Mouse (Mus musculus) thymus, adult 18-20 months (tissue): Measurements from ENCODE around the gene Rps15.

Source experiments
- DNase-seq, 2 experiments: peaks; one replicate each; pipeline ENCODE4 v3.0.0; 2022; ENCODE audit warnings: mixed read lengths in 2 of 2

Rps15 gene

DNA sequence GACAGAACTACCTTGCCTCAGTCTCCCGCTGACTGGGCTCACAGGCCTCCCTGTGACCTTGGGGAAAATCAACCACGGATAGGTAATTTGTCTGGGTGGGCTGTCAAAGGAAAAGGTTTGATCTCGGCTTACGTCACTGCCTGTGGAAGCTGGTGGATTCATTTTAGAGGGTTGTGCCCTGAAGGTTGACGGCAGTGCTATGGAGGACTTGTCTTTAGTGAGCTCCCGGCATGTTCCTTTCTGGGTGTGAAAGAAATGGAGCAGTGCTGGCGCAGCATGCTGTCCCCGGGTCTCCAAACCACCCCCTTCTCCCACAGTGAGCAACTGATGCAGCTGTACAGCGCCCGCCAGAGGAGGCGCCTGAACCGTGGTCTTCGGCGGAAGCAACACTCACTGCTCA, 1.1 kb downstream of the Rps15 start:
- DNase-seq, result no peak

DNA sequence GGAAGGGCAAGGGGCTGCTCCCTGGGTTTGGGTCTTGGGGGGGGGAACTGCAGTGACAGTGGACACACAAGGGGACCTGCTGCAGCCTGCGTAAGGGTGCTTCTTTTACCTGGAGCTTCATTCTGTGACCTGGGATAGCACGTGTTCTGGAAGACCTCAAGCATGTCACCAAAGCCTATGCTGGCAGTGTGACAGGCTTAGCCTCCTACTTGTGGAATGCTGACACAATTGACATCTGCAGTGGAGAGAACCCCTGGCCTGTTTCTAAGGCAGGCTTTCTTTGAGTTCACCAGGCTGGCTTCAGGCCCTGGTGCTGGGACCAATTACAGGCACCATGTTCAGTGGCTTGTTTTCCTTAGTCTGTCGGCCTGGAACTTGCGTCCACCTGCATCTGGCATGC, 2.1 kb downstream of the Rps15 start:
- no peak for DNase-seq

DNA sequence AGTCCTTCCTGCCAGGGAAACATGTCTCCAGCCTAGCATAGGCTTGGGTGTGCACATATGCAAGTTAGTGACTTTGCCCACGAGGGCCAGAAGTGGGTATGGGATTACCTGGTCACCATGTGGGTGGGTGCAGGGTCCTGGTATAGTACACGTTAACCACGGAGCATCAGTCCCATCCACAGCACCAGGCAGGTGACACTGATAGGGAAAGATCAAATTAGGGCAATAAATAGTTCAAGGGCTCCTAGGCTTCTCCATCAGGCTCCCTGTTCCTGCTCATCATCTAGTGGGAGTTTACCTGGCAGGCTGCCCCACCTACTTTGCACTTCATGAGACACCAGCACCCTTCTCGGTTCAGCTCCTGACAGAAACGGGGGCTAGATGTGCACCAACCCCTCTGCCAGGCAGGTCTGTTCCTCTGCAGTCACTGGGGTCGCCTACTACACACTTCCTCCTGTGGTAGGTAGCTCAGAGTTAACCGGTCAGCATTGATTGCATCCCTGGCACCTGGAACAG, 2.6 kb downstream of the Rps15 start:
- no peak for DNase-seq

DNA sequence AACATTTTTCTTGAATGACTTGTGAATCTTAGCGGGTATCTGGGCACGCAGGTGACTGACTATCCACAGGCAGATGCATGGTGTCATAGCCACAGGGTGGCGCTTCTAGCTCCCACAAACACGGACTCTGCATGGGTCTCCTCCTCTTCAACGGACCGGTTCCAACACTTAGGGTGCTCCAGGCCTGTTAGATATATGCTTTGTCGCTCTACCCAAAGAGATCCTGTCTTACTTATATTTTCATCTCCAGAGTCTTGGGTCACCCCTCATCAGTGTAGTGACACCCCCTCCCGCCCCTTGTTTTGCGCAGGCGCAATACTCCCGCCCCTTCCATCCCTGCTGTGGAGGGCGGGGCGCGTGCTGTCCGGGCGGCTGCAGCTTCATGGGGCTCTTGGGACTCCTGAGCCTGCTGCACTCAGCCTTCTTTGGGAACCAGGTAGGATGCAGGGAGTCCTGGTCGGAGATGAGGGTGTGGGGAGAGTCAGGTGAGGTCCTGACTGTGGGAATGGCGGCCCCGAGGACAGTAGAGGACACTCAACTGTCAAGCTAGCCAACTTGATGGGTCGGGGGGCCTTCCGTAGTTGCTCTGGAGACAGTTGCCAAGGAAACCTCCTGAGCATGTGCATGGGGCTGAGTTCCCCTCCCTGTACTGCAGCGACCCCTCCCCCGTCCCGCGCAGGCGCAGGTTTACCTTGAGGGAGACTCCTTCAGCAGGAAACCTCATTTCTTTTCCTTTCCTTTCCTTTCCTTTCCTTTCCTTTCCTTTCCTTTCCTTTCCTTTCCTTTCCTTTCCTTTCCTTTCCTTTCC, 3.6 kb downstream of the Rps15 start, which contains the start of gene Apc2:
Gene Apc2, plus strand, starts transcription at position 360 of the 808 bp plus-strand sequence.
- peak; percentile 37 to 47 for DNase-seq

DNA sequence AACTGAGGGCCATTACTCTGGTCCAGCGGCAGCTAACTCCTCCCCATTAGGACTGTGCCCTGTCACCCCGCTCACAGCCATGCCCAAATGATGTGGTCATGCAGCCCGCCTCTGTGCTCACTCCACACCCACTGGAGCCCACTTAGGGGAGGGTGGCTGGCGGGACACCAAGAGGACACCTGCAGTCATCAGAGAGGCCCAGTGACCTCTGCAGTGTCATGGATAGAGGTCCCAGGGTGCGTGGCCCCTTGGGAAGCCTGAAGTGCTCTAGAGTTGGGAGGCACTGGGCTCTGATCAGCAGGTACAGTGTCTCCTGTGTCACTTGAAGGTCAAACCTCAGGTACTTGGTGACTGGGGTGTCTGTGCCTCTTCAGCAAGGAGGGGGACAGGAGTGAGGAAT, 4.6 kb downstream of the Rps15 start:
- no peak for DNase-seq

DNA sequence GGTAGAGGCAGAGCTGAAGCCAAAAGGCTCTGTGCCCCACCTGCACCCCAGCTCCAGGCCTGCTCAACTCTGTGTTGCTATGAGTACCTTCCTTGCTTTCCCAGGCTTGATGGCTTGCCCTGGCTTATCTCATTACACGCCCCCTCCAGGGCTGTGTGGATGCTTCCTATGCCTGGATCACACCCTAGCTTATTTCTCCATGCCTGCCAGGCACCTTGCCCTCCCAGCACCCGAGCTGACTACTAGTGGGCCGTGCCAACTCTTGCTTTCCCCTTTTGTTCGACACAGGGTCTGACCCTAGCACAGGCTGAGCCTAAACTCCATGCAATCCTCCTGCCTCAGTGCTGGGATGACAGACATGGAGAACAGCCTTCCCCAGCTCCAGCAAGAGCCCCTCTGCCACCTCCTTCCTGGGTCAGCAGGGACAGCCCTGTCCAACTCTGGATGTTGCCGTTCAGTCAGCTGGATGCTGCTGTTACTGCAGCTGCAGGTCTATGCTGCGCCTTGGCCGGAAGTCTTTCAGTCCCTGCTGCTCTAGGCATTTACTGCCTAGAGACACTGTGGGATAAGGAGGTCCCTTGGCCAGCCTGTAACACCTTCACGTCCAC, 5.4 kb downstream of the Rps15 start:
- DNase-seq, result no peak

DNA sequence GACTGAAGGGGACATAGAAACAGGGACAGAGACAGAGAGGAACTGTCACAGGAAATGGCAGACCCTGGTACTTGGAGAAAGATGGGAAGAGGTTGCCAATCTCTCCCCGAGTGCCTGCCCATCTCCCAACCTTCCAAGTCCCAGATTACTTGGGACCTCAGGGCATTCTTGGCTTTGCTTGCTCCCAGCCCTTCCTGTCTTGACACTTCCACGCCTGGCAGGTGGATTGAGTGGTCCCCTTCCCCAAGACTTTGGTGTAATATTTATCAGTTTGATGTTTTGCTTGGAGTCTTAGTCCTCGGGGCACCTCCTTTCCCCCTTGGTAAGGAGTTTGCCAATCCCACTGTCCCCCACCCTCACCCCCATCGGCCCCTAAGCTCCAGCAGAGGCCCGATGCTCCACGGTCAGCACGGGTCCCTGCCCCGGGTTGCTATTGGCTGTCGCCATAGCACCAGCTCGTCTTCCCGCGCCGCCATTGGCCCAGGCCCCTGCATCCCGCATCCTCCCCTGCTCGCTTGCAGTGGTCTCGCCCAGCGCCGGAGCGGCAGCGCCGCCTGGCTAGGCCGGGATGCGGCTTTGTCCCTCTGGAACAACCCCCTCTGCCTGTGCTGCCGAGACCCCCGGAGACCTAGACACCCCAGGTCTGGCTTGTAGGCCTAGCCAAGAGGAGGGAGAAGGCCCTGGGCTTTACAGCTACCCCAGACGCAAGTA, 6.5 kb downstream of the Rps15 start:
- DNase-seq, result no peak

DNA sequence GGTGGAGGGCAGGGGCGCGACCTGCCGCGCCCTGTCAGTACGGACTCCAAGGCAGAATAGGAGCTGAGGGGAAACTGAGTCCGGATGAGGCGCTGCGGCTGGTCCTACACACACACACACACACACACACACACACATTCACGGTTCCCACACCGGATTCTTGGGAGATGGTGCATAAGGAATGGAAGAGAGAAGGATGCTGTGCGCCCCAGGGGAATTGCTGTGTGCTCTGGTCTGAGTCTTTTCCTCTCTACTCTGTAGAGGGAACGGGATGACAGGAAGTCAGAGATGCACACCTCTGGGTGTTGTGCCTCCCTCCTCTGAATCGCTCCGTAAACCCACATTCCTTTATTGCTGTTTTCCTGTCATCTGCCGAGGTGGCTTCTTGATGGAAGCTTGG, 7.0 kb downstream of the Rps15 start:
- DNase-seq, result no peak

DNA sequence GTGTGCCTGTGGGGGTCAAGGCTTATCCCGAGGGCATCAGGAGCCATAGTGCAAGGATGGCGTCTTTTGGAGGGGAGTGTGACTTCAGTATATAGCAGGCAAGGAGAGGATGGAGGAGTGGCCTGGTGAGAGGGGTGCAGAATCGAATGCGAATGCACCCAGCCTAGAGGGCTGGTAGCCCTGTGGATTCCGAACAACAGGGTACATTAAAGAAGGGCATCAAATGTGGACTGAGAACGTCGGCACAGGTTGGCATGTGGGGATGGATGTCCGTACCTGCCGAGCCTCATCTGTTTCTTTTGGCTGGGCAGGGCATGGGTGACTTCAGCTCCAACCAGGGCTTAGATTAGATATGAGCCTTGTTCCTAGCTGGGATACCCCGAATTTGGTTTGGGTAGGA, 7.6 kb downstream of the Rps15 start:
- DNase-seq, result no peak

DNA sequence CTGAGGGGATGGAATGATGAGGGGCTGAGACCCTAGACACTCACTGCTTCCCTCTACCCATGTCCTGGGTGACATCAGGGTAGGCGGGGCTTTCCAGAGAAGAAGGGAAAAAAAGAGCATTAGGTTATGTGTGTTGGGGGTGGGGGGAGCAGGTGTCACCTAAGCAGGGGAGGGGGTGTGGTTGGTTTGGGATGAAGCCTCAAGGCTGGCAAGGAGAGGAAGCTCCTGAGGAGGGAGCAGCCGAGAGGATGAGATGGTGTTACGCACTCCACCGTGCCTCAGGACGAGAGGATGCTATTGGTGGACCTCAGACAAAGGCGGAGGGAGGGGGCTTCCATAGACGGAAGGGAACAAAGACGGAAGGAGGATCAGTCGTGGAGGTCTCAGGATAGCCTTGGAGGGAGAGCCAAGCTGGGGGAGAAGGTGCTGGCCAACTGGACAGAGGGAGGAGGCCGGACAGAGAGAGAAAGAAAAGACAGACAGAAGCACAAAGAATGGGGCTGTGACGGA, 8.5 kb downstream of the Rps15 start:
- DNase-seq, result no peak

DNA sequence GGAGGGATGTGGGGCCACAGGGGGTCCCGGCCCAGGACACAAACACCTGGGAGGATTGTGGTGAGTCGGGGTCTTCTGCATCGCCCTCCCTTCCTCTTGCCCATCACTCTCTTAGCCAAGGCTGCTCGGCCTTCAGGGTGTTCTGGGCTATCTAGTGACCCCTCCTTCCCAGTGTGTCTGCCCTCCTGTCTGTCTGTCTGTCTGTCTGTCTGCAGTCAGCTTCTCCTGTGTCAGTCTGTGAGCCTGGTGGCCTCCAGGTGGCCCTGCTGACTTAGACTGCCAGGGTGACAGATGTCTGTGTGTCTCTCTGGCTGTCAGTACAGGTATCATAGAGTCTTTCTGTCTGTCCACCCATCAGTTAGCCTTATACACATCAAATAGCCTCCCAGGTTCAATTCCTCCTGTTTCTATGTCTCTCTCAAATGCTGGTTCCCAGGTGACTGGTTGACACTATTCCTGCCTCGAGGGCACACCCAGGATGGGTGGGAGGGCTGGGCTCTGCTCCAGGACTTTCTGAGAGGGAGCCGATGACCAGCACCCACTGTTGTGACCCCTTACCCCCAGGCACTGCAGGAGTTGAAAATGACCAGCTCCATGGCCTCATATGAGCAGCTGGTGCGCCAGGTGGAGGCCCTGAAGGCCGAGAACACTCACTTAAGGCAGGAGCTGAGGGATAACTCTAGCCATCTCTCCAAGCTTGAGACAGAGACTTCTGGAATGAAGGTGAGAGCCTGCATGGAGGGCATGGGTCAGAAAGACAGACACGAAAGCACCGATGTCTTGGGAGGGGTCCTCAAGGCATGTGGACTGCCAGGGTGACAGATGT, 9.2 kb downstream of the Rps15 start:
- no peak for DNase-seq

DNA sequence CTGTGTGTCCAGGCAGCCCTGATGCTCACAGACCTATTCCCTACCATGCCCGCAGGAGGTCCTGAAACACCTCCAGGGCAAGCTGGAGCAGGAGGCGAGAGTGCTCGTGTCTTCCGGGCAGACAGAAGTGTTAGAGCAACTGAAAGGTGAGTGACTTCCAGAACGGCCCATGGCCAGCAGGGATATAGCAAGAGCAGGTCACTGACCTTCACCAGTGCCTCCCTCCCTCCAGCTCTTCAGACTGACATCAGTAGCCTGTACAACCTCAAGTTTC, 9.8 kb downstream of the Rps15 start:
- no peak for DNase-seq

DNA sequence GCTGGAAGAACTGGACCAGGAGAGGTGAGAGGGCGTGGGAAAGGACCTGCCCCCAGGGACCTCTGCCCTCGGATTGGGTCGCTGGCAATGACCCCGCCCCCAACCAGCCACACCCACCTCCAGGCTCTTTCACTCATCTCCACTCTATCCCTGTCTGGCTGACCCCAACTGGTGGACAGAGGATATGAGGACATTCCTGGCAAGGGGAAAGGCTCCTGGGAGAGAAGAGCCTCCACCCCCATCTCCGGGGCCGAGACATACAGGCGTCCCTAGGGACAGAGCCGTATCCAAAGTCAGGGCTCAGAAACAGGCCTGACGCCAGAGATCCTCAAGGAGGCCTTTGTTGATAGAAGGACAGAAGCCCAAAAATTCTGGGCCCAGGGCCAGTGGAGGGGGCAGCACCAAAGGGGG, 10.2 kb downstream of the Rps15 start:
- DNase-seq, result no peak

DNA sequence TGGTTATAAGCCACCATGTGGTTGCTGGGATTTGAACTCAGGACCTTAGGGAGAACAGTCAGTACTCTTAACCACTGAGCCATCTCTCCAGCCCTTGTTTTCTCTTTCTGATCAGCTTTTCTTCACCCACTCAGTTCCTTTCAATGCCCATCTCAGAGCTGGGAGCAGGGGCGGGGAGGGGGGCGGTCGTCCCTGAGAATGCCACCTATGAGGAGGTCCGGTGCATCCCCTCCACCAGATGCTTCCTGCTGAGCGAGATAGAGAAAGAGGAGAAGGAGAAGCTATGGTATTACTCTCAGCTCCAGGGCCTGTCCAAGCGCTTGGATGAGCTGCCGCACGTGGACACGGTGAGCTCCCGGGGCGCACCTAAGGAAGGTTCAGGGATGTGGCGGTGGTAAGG, 12.2 kb downstream of the Rps15 start:
- DNase-seq, result no peak

DNA sequence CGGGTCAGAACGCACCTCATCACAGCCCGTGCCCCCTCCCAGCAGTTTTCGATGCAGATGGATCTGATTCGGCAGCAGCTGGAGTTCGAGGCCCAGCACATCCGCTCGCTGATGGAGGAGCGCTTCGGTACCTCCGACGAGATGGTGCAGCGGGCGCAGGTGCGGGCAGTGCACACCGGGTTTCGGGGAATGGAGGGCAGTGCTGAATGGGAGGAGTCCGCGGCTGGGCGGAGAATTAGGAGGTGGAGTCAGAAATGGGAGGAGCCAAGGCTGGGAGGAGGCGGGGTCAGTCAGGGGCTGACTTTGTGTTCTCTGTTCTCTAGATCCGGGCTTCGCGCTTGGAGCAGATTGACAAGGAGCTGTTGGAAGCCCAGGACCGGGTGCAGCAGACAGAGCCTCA, 12.6 kb downstream of the Rps15 start:
- DNase-seq, result no peak

DNA sequence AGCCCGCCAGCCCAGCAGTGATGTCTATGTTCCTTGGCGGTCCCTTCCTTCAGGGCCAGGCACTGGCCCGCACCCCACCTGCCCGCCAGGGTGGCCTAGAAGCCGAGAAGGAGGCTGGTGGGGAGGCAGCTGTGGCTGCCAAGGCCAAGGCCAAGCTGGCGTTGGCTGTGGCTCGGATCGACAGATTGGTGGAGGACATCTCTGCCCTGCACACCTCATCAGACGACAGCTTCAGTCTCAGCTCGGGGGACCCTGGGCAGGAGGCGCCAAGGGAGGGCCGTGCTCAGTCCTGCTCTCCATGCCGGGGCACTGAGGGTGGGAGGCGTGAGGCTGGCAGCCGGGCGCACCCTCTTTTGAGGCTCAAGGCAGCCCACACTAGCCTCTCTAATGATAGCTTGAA, 19.3 kb downstream of the Rps15 start:
- DNase-seq, result no peak

DNA sequence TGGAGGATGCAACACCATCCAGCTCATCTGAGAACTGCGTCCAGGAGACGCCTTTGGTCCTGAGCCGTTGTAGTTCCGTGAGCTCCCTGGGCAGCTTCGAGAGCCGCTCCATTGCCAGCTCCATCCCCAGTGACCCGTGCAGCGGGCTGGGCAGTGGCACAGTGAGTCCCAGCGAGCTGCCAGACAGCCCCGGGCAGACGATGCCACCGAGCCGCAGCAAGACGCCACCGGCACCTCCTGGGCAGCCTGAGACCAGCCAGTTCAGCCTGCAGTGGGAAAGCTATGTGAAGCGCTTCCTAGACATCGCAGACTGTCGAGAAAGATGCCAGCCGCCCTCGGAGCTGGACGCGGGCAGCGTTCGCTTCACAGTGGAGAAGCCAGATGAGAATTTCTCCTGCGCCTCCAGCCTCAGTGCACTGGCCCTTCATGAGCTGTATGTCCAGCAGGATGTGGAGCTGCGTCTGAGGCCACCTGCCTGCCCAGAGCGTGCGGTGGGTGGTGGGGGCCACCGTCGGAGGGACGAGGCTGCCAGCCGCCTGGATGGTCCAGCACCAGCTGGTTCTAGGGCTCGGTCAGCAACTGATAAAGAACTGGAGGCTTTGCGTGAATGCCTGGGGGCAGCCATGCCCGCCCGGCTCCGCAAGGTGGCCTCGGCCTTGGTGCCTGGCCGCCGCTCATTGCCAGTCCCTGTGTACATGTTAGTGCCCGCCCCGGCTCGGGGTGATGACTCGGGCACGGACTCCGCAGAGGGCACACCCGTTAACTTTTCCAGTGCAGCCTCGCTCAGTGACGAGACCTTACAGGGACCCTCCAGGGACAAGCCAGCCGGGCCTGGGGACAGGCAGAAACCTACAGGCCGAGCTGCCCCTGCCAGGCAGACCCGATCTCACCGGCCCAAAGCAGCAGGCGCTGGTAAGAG, 20.6 kb downstream of the Rps15 start:
- no peak for DNase-seq

DNA sequence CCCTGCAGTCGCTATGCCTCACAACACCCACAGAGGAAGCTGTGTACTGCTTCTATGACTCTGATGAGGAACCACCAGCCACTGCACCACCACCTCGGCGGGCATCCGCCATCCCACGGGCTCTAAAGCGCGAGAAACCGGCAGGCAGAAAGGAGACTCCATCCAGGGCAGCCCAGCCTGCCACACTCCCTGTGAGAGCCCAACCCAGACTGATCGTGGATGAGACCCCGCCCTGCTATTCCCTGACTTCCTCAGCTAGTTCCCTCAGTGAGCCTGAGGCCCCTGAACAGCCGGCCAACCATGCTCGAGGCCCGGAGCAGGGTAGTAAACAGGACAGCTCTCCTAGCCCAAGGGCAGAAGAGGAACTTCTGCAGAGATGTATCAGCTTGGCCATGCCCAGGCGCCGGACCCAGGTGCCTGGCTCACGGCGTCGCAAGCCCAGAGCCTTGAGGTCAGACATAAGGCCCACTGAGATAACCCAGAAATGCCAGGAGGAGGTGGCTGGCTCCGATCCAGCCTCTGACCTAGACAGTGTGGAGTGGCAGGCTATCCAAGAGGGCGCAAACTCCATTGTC, 21.5 kb downstream of the Rps15 start:
- DNase-seq, result no peak

DNA sequence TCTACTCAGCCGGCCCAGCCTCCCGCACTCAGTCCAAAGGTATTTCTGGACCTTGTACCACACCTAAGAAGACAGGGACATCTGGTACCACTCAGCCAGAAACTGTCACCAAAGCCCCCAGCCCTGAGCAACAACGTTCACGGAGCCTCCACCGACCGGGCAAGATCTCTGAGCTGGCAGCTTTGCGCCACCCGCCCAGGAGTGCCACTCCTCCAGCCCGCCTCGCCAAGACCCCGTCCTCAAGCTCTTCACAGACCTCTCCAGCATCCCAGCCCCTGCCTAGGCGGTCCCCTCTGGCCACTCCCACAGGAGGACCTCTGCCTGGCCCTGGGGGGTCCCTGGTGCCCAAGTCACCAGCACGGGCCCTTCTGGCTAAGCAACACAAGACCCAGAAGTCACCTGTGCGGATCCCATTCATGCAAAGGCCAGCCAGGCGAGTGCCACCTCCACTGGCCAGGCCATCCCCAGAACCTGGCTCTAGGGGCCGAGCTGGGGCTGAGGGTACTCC, 22.3 kb downstream of the Rps15 start:
- no peak for DNase-seq

DNA sequence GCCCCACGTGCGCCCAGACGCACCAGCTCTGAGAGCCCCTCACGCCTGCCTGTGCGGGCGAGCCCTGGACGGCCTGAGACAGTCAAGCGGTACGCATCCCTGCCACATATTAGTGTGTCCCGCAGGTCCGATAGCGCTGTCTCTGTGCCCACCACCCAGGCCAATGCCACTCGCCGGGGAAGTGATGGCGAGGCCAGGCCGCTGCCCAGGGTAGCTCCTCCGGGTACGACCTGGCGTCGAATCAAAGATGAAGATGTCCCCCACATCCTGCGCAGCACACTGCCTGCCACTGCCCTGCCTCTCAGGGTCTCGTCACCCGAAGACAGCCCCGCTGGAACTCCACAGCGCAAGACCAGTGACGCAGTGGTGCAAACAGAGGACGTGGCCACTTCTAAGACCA, 23.1 kb downstream of the Rps15 start:
- DNase-seq, result no peak

DNA sequence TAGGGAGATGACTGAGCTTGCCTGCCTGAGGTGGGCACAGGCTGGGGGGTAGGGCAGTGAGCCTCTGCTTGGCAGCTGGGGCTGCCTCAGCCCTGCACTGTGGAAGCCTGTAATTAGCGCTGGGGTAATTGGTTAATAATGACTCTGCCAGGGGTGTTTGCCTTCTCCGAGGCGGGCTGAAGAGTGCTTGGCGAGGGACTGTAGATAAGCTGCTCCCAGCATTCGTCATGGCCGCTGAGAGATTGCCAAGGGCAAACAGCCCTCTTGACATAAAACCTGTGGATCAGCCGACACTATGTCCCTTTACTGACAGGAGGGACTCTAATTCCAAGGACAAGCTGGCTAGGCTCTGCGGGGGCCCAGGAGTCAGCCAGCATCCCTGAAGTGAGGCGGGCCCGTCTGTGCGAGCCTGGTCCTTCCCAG, 24.1 kb downstream of the Rps15 start:
- DNase-seq, result no peak
